Mouse (Mus musculus): ENCODE data around the gene Tldc2. TPM values are rescaled to one million over a fixed set of nuclear protein-coding genes. Genes with fewer than 3 reads are reported as not detected.

Tldc2 gene
- total RNA-seq, 2 experiments from 2014 or later, result not detected

Other genes with a start within 250 kb of the Tldc2 start
- 1 to 10 TPM; 5.4 to 8.4 TPM for gene Tgif2, start 247.0 kb upstream of the Tldc2 start, total RNA-seq (2021)
- 1 to 10 TPM in 1 of 2 experiments, under 1 TPM in 1; 0.54 to 1.6 TPM for gene 4930518I15Rik, start 229.1 kb upstream of the Tldc2 start, total RNA-seq (2021)
- 10 to 100 TPM; 75.3 to 79.5 TPM for gene Rab5if, start 223.9 kb upstream of the Tldc2 start, total RNA-seq (2021)
- gene Sla2, start 199.9 kb upstream of the Tldc2 start, total RNA-seq (2021), result not detected
- gene Ndrg3, start 95.0 kb upstream of the Tldc2 start, total RNA-seq (2021), result 10 to 100 TPM; 22.5 to 26.1 TPM
- gene Dsn1, start 79.9 kb upstream of the Tldc2 start, total RNA-seq (2021), result 1 to 10 TPM; 5.3 to 6.0 TPM
- gene Soga1, start 7.8 kb upstream of the Tldc2 start, total RNA-seq (2021), result 10 to 100 TPM; 15.4 to 20.3 TPM
- gene Samhd1, start 48.2 kb downstream of the Tldc2 start, total RNA-seq (2021), result 10 to 100 TPM; 15.9 to 20.2 TPM
- 1 to 10 TPM; 5.7 to 6.9 TPM for gene Rbl1, start 117.5 kb downstream of the Tldc2 start, total RNA-seq (2021)
- gene Rpn2, start 192.0 kb downstream of the Tldc2 start, total RNA-seq (2021), result 100 to 1,000 TPM in 1 of 2 experiments, 10 to 100 TPM in 1; 97.2 to 114 TPM
- under 1 TPM; 0.18 to 0.47 TPM for gene Mroh8, start 192.5 kb downstream of the Tldc2 start, total RNA-seq (2021)